In the genomic region with DNA sequence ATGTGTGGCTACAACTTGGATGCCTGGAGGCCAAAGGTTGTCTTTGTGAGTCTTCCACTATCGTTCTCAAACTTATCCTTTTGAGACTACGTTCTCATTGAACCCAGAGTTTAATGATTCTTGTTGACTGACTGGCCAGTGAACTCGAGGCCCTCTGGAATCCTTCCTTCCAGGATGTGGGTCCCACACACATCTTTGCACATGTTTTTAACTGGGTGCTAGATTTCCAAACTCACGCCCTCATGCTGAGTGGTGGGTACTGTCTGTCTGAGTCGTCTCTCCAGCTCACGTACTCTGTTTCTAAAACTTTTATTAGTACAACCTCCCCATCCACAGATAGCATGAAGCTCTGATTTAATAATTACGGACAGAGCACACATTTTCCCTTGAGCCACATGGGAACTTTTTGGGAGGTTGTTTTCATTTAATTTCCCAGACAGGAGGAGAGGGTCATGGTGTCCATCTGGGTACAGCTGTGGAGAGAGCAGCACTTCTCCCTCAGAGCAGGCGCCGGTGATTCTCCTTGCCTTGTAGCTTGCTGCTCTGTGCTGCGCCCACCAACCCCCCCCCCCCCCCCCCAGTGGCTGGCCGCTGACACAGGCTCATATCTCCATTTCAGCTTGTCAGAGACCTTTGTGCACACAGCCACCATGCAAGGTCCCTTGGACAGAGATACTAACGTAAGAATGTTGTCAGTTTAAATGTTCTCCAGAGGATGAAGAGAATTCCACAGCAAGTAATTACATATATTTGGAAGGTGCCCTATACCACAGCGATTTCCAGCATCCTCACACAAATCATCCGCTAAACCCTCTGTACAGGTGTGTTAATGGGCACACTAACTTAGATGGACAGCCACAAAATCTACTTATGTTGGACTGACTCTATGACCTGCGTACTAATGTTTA, we compare ENCODE assay signal across 13 mouse cellular contexts.
A peak's percentile ranks its signal among the peaks of the same experiment; 100 is the strongest.
DNase-seq lines count a peak whose midpoint lies in the region; ATAC-seq and TF ChIP-seq lines count a peak whose summit lies in the region.
"Had no signal": no experiment of that assay in that cellular context is flagged by ENCODE, and none has a peak within 500 bp of the region (broad histone marks: within the 10 kb centered on the region; RNA-seq: fewer than 3 reads in every experiment).

No protein-coding gene starts in this region.

- H3K4me2 ChIP-seq in forebrain, embryonic 13.5 days: peak overlapping the region; percentile 2; the same call in 1 of the 2 replicates
- H3K4me2 ChIP-seq in forebrain, embryonic 16.5 days (ENCODE audit: low read length): no peak overlapping the region
- H3K4me2 ChIP-seq in intestine, embryonic 14.5 days (ENCODE audit: low read length): no peak overlapping the region
- H3K4me2 ChIP-seq in intestine, postnatal 0 days (replicated peaks; ENCODE audit: low read depth): no peak overlapping the region
- no peak overlapping the region for H3K4me2 ChIP-seq in midbrain, embryonic 11.5 days
- H3K4me2 ChIP-seq in midbrain, postnatal 0 days (ENCODE audit: low read depth, low read length, poor library complexity, severe bottlenecking): no peak overlapping the region

- peaks cover 19% of the 10 kb centered on the region for H3K4me1 ChIP-seq in forebrain, embryonic 13.5 days
- peaks cover 4% of the 10 kb centered on the region for H3K4me1 ChIP-seq in forebrain, embryonic 16.5 days (replicated peaks; ENCODE audit: control insufficient read depth, insufficient read depth, low read length)
- peaks cover 47% of the 10 kb centered on the region for H3K4me1 ChIP-seq in intestine, embryonic 14.5 days (replicated peaks; ENCODE audit: control insufficient read depth, insufficient read depth, low read length)
- peaks cover 2% of the 10 kb centered on the region; the same call in 1 of the 2 replicates for H3K4me1 ChIP-seq in intestine, postnatal 0 days (replicated peaks; ENCODE audit: control insufficient read depth, insufficient read depth, low read length)
- no peaks in the 10 kb centered on the region; the same call in 1 of the 2 replicates for H3K4me1 ChIP-seq in midbrain, embryonic 11.5 days (ENCODE audit: control insufficient read depth, insufficient read depth, low read length)
- H3K4me1 ChIP-seq in midbrain, postnatal 0 days (ENCODE audit: insufficient read depth, low read length): peaks cover 6% of the 10 kb centered on the region; the same call in 1 of the 2 replicates

- no peak for TF ChIP-seq CTCF in intestine, postnatal 0 days (IDR thresholded peaks at IDR 0.05; ENCODE audit: low read depth)
- TF ChIP-seq CTCF in midbrain, postnatal 0 days (IDR thresholded peaks at IDR 0.05): no peak

- WGBS in forebrain, embryonic 13.5 days: 82% methylated on average over 15 of the region's 15 CpGs
- 86% methylated on average over 15 of the region's 15 CpGs for WGBS in forebrain, embryonic 16.5 days
- 50% methylated on average over 15 of the region's 15 CpGs for WGBS in intestine, embryonic 14.5 days
- WGBS in intestine, postnatal 0 days: 47% methylated on average over 15 of the region's 15 CpGs
- WGBS in midbrain, embryonic 11.5 days: 85% methylated on average over 15 of the region's 15 CpGs
- 77% methylated on average over 15 of the region's 15 CpGs for WGBS in midbrain, postnatal 0 days

- DNase-seq in intestine, embryonic 14.5 days (ENCODE audit: low spot score): no peak
- peak; percentile 83 for DNase-seq in midbrain, embryonic 11.5 days (ENCODE audit: low spot score, missing footprints)
- no peak for DNase-seq in midbrain, postnatal 0 days (ENCODE audit: low spot score)
- DNase-seq in kidney, postnatal 14 days: peak; percentile 16
- DNase-seq: adrenal gland, postnatal 14 days; cerebellum, postnatal 10 days; gastrocnemius, postnatal 25 days; lung, postnatal 10 days had no signal

- H3K9me3 ChIP-seq in forebrain, embryonic 13.5 days (replicated peaks): no peaks in the 10 kb centered on the region
- H3K9me3 ChIP-seq in forebrain, embryonic 16.5 days (ENCODE audit: control insufficient read depth, low read length): no peaks in the 10 kb centered on the region
- H3K9me3 ChIP-seq in intestine, embryonic 14.5 days (ENCODE audit: control insufficient read depth, low read length): no peaks in the 10 kb centered on the region
- no peaks in the 10 kb centered on the region for H3K9me3 ChIP-seq in intestine, postnatal 0 days (ENCODE audit: control insufficient read depth)
- no peaks in the 10 kb centered on the region for H3K9me3 ChIP-seq in midbrain, embryonic 11.5 days (ENCODE audit: control insufficient read depth, low read length)
- H3K9me3 ChIP-seq in midbrain, postnatal 0 days (ENCODE audit: low read length): no peaks in the 10 kb centered on the region

- no peaks in the 10 kb centered on the region for H3K27me3 ChIP-seq in forebrain, embryonic 13.5 days
- H3K27me3 ChIP-seq in forebrain, embryonic 16.5 days (replicated peaks; ENCODE audit: control insufficient read depth, insufficient read depth, low read length): no peaks in the 10 kb centered on the region
- H3K27me3 ChIP-seq in intestine, embryonic 14.5 days (replicated peaks; ENCODE audit: control insufficient read depth, insufficient read depth, low read length): no peaks in the 10 kb centered on the region
- no peaks in the 10 kb centered on the region for H3K27me3 ChIP-seq in intestine, postnatal 0 days (replicated peaks; ENCODE audit: control insufficient read depth, insufficient read depth, low read length)
- no peaks in the 10 kb centered on the region for H3K27me3 ChIP-seq in midbrain, embryonic 11.5 days (ENCODE audit: control insufficient read depth, insufficient read depth, low read length)
- no peaks in the 10 kb centered on the region for H3K27me3 ChIP-seq in midbrain, postnatal 0 days (ENCODE audit: insufficient read depth, low read length)

- H3K4me3 ChIP-seq in forebrain, embryonic 13.5 days: no peak overlapping the region
- no peak overlapping the region for H3K4me3 ChIP-seq in forebrain, embryonic 16.5 days (replicated peaks; ENCODE audit: low read length)
- H3K4me3 ChIP-seq in intestine, embryonic 14.5 days (ENCODE audit: low read depth, low read length): no peak overlapping the region
- no peak overlapping the region for H3K4me3 ChIP-seq in intestine, postnatal 0 days (ENCODE audit: low read depth, low read length)
- no peak overlapping the region for H3K4me3 ChIP-seq in midbrain, embryonic 11.5 days (ENCODE audit: low read depth, low read length)
- no peak overlapping the region for H3K4me3 ChIP-seq in midbrain, postnatal 0 days (ENCODE audit: low read depth, low read length)

- no peak overlapping the region for H3K9ac ChIP-seq in forebrain, embryonic 13.5 days
- no peak overlapping the region for H3K9ac ChIP-seq in forebrain, embryonic 16.5 days (replicated peaks; ENCODE audit: low read depth, low read length)
- no peak overlapping the region for H3K9ac ChIP-seq in intestine, embryonic 14.5 days (ENCODE audit: low read length)
- no peak overlapping the region for H3K9ac ChIP-seq in intestine, postnatal 0 days (ENCODE audit: low read depth, low read length)
- no peak overlapping the region for H3K9ac ChIP-seq in midbrain, embryonic 11.5 days (ENCODE audit: low read length)
- H3K9ac ChIP-seq in midbrain, postnatal 0 days (replicated peaks; ENCODE audit: low read length, poor library complexity, severe bottlenecking): no peak overlapping the region

- no peaks in the 10 kb centered on the region for H3K36me3 ChIP-seq in forebrain, embryonic 13.5 days (ENCODE audit: poor library complexity, severe bottlenecking)
- H3K36me3 ChIP-seq in forebrain, embryonic 16.5 days (ENCODE audit: control insufficient read depth, insufficient read depth): no peaks in the 10 kb centered on the region
- no peaks in the 10 kb centered on the region for H3K36me3 ChIP-seq in intestine, embryonic 14.5 days (ENCODE audit: control insufficient read depth, insufficient read depth, low read length)
- no peaks in the 10 kb centered on the region for H3K36me3 ChIP-seq in intestine, postnatal 0 days (ENCODE audit: control insufficient read depth, insufficient read depth)
- H3K36me3 ChIP-seq in midbrain, embryonic 11.5 days (ENCODE audit: control insufficient read depth, insufficient read depth, low read length): no peaks in the 10 kb centered on the region
- H3K36me3 ChIP-seq in midbrain, postnatal 0 days (ENCODE audit: insufficient read depth, low read length): no peaks in the 10 kb centered on the region

- H3K27ac ChIP-seq in forebrain, embryonic 13.5 days: peak overlapping the region; percentile 16; the same call in 1 of the 2 replicates
- no peak overlapping the region for H3K27ac ChIP-seq in forebrain, embryonic 16.5 days (ENCODE audit: low read length)
- peak overlapping the region; percentile 47; the same call in 1 of the 2 replicates for H3K27ac ChIP-seq in intestine, embryonic 14.5 days (ENCODE audit: low read depth)
- no peak overlapping the region for H3K27ac ChIP-seq in intestine, postnatal 0 days (ENCODE audit: low read depth, low read length)
- no peak overlapping the region for H3K27ac ChIP-seq in midbrain, embryonic 11.5 days (ENCODE audit: low read depth, low read length)
- H3K27ac ChIP-seq in midbrain, postnatal 0 days (ENCODE audit: low read depth, low read length): no peak overlapping the region

- no peak for ATAC-seq in forebrain, embryonic 13.5 days
- ATAC-seq in forebrain, embryonic 16.5 days: no peak
- ATAC-seq in intestine, embryonic 14.5 days (replicated peaks; ENCODE audit: low FRiP score, low TSS enrichment, low read depth): peak; percentile 66; the same call in 1 of the 2 replicates
- ATAC-seq in intestine, postnatal 0 days: no peak
- ATAC-seq in midbrain, embryonic 11.5 days (ENCODE audit: low FRiP score): no peak
- no peak for ATAC-seq in midbrain, postnatal 0 days (ENCODE audit: low FRiP score)
- ATAC-seq in CD4-positive, CD25-positive, alpha-beta regulatory T cell, adult 4 months: no peak
- ATAC-seq: forebrain, embryonic 14.5 days had no signal

Comparison
In these comparisons a context has a peak if more than half of its experiments do, and no peak if none do; other contexts are left out.
1. H3K27ac ChIP-seq: peak in forebrain, embryonic 13.5 days (single experiment) and intestine, embryonic 14.5 days (single experiment); none in forebrain, embryonic 16.5 days (single experiment), intestine, postnatal 0 days (single experiment), midbrain, embryonic 11.5 days (single experiment) and midbrain, postnatal 0 days (single experiment).
2. DNase-seq: peak in midbrain, embryonic 11.5 days (single experiment) and kidney, postnatal 14 days (single experiment); none in intestine, embryonic 14.5 days (single experiment) and midbrain, postnatal 0 days (single experiment).